Mouse (Mus musculus) T-cell, adult 66 days (primary cell): Measurements from ENCODE around the gene Tead3. TPM values are rescaled to one million over a fixed set of nuclear protein-coding genes. Genes with fewer than 3 reads are reported as not detected.

ENCODE experiments used
- total RNA-seq, 2 experiments: library from RNA; stranded (reverse); gene quantifications; 3 replicates in 1 of 2; 4 replicates in 1 of 2; pipeline ENCODE4 v1.2.4; 2023

Tead3 gene
- total RNA-seq: not detected

GRCm38 (mm10) chr17:28350466-28351352, at the start of gene Tead3:
Gene Tead3 (minus strand): TSS chr17:28350817.

DNA sequence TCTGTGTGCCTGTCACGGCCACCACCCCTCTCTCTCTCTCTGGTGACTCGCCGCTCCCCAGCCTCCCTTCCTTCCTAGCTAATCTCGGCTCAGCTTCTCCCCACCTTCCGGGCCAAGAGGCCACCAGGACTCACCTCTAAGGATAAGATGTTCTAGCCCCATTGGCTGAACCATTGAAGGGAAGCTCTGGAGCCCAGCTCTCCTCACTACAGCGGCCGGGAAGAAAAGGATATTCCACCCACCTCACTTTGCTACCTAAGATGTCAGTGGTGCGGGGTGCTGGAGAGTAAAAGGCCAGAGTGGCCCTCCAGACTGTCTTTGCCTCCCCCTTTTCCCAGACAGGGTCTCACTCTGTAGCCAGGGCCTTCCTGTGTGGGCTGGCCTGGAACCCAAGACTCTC, 14.5 kb upstream of the Tead3 start, which contains the start of gene Tulp1:
Tulp1 (minus strand) TSS at position 101 of the 400 bp plus-strand sequence.

GRCm38 (mm10) chr17:28328366-28328928, 22.2 kb downstream of the Tead3 start, which contains the start of gene Rpl10a:
Gene Rpl10a (plus strand): TSS chr17:28328471.

DNA sequence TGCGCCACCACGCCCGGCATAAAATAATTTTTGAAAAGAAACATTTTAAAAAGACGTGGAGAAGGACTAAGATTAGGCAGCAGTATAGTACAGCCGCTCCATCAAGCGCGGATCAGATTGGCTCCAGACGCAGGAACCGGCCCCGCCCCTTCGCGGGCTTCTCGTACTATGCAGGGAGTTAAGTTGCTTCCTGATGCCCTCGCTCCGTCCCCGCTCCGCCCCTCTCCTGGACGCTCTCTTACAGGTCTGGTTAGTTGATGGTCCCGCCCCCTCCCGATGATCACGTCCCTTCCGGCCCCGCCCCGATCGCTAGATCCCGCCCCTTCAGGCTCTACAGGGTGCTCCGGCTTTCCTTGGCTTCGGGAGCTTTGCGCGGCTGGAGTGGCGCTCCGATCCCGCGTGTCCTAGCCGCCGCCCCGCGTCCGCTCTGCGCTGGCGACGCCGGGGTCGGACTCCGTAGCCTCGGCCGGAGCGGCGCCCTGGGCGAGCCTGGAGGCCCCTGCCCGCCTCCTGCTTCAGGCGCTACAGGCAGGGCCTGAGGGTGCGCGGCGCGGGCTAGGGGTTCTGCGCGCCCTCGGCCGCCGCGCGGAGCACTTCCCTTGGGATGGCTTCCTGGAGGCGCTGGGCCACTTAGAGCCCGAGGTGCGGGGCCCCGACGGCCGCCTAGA, 37.3 kb downstream of the Tead3 start, which contains the start of gene Fance:
Fance (plus strand) TSS at position 308 of the 668 bp plus-strand sequence.

Other genes with a start within 250 kb of the Tead3 start
- not detected for gene Scube3, start 208.7 kb downstream of the Tead3 start, total RNA-seq
- gene Zfp523, start 173.7 kb downstream of the Tead3 start, total RNA-seq: 10 to 100 TPM; 14.2 to 21.3 TPM
- 100 to 1,000 TPM; 159 to 184 TPM for gene Def6, start 143.0 kb downstream of the Tead3 start, total RNA-seq
- 10 to 100 TPM; 29.7 to 30.2 TPM for gene Ppard, start 118.1 kb downstream of the Tead3 start, total RNA-seq
- gene Fance, start 37.3 kb downstream of the Tead3 start, total RNA-seq: 10 to 100 TPM; 30.9 to 33.8 TPM
- 1,000 to 10,000 TPM; 2,031 to 2,062 TPM for gene Rpl10a, start 22.3 kb downstream of the Tead3 start, total RNA-seq
- under 1 TPM; 0.47 TPM for gene Tulp1, start 14.4 kb upstream of the Tead3 start, total RNA-seq
- gene Fkbp5, start 166.7 kb upstream of the Tead3 start, total RNA-seq: 10 to 100 TPM; 42.4 to 46.5 TPM
- under 1 TPM in 1 of 2 experiments, not detected in 1; 0.58 TPM for gene Armc12, start 180.0 kb upstream of the Tead3 start, total RNA-seq
- not detected for gene Clpsl2, start 198.6 kb upstream of the Tead3 start, total RNA-seq
- not detected for gene Clps, start 209.9 kb upstream of the Tead3 start, total RNA-seq
- not detected for gene Lhfpl5, start 224.8 kb upstream of the Tead3 start, total RNA-seq